Mouse (Mus musculus) G1E (cell line): Measurements from ENCODE around the gene Sptan1. TPM values are rescaled to one million over a fixed set of nuclear protein-coding genes. Genes with fewer than 3 reads are reported as not detected.

Experiments
- ATAC-seq: 2 replicates; pipeline ENCODE4 v1.8.0; 2016; ENCODE audit warnings: mild to moderate bottlenecking; ENCODE audit not compliant: insufficient number of reproducible peaks, poor library complexity, low FRiP score, severe bottlenecking; ENCODE audit errors: extremely low read depth
- DNase-seq: peaks from one replicate; pipeline ENCODE4 v3.0.0; 2012; ENCODE audit warnings: low spot score
- H3K27me3 ChIP-seq: 2 replicates; pipeline ENCODE4 v1.6.1; 2012; ENCODE audit warnings: mild to moderate bottlenecking, low read length, inconsistent platforms; ENCODE audit not compliant: insufficient read depth
- H3K36me3 ChIP-seq: replicated peaks from 2 replicates; pipeline ENCODE3; 2012; ENCODE audit warnings: mild to moderate bottlenecking, inconsistent platforms
- H3K4me1 ChIP-seq: 2 replicates; pipeline ENCODE4 v1.6.1; 2012; ENCODE audit warnings: low read depth, low read length, inconsistent platforms, mixed read lengths; ENCODE audit not compliant: insufficient read depth
- H3K4me3 ChIP-seq: 2 replicates; pipeline ENCODE4 v1.5.1; 2012; ENCODE audit warnings: low read depth, mild to moderate bottlenecking, inconsistent platforms, low read length, moderate library complexity, mixed read lengths
- H3K9me3 ChIP-seq: replicated peaks from 2 replicates; pipeline ENCODE4 v1.6.1; 2012; ENCODE audit warnings: inconsistent platforms
- CTCF ChIP-seq: IDR thresholded peaks from 2 replicates; pipeline ENCODE4 v1.5.1; 2012; ENCODE audit warnings: low read depth, low read length, inconsistent platforms, mixed read lengths
- GATA1 ChIP-seq: IDR thresholded peaks from 2 replicates; pipeline ENCODE4 v1.6.1; 2012; ENCODE audit warnings: borderline replicate concordance, low read length, inconsistent platforms, mixed read lengths
- GATA2 ChIP-seq: IDR thresholded peaks from 2 replicates; pipeline ENCODE4 v1.6.1; 2012; ENCODE audit warnings: low read depth, low read length, inconsistent platforms, borderline replicate concordance
- POLR2AphosphoS5 ChIP-seq: IDR thresholded peaks from 2 replicates; pipeline ENCODE4 v1.6.1; 2012; ENCODE audit warnings: low read depth, low read length, inconsistent platforms; ENCODE audit not compliant: insufficient replicate concordance
- TAL1 ChIP-seq: conservative IDR thresholded peaks from 2 replicates; pipeline ENCODE4 v1.6.1; 2012; ENCODE audit warnings: low read depth, low read length, inconsistent platforms, mixed read lengths
- polyA plus RNA-seq: library from polyadenylated mRNA; stranded (reverse); fragments of >175 nt; gene quantifications from 2 replicates; pipeline ENCODE4 v1.2.3, GENCODE M21; 2012
- total RNA-seq, 2 experiments: library from RNA; stranded (forward) in 1 of 2; stranded (reverse) in 1 of 2; fragments of 200-1000 nt in 1 of 2; fragments of >200 nt in 1 of 2; fragmentation: Nextera tagmentation in 1 of 2; gene quantifications; 2 replicates each; pipeline ENCODE4 v1.2.3; 2014 to 2017

The Sptan1 gene
- total and polyA plus RNA-seq, 3 experiments, result 9.3 to 53.2 (median 25.7) TPM

GRCm38 (mm10) chr2:29940073-29940472, 25.3 kb upstream of the Sptan1 start:
- Histone ChIP-seq H3K27me3 (no peaks in the 10 kb centered on the region), H3K36me3 (peaks cover 87% of the 10 kb centered on the region), H3K9me3 (no peaks in the 10 kb centered on the region), H3K4me1 (peaks cover 12% of the 10 kb centered on the region), H3K4me3 (no peak overlapping the region)
- no peak for TF ChIP-seq TAL1
- TF ChIP-seq POLR2AphosphoS5, result no peak
- no peak for TF ChIP-seq CTCF
- TF ChIP-seq GATA1, result no peak
- no peak for TF ChIP-seq GATA2
- no peak for ATAC-seq
- no peak for DNase-seq

- H3K27me3 ChIP-seq, result no peaks in the 10 kb centered on the region
Observed at GRCm38 (mm10) chr2:29940826-29941225, 24.5 kb upstream of the Sptan1 start.

GRCm38 (mm10) chr2:29944723-29945122, 20.6 kb upstream of the Sptan1 start:
- Histone ChIP-seq H3K9me3 (no peaks in the 10 kb centered on the region), H3K36me3 (peaks cover 95% of the 10 kb centered on the region), H3K4me1 (no peaks in the 10 kb centered on the region), H3K4me3 (no peak overlapping the region), H3K27me3 (no peaks in the 10 kb centered on the region)
- no peak for TF ChIP-seq GATA1
- no peak for TF ChIP-seq POLR2AphosphoS5
- TF ChIP-seq TAL1, result no peak
- TF ChIP-seq GATA2, result no peak
- TF ChIP-seq CTCF, result no peak
- ATAC-seq (no peak), DNase-seq (no peak)

More at GRCm38 (mm10) chr2:29940826-29941225, 24.5 kb upstream of the Sptan1 start:
- Histone ChIP-seq H3K4me3 (no peak overlapping the region), H3K4me1 (peaks cover 11% of the 10 kb centered on the region), H3K36me3 (peaks cover 95% of the 10 kb centered on the region), H3K9me3 (no peaks in the 10 kb centered on the region)
- TF ChIP-seq CTCF, result no peak
- TF ChIP-seq GATA1, result no peak
- no peak for TF ChIP-seq POLR2AphosphoS5
- TF ChIP-seq GATA2, result no peak
- no peak for TF ChIP-seq TAL1
- no peak for ATAC-seq
- DNase-seq, result no peak

- no peaks in the 10 kb centered on the region for H3K9me3 ChIP-seq
- no peak overlapping the region for H3K4me3 ChIP-seq
- H3K27me3 ChIP-seq, result no peaks in the 10 kb centered on the region
- peaks cover 90% of the 10 kb centered on the region for H3K36me3 ChIP-seq
- no peak for ATAC-seq
- H3K4me1 ChIP-seq, result no peaks in the 10 kb centered on the region
- TF ChIP-seq CTCF (no peak), POLR2AphosphoS5 (no peak), GATA1 (no peak), TAL1 (no peak), GATA2 (no peak)
- no peak for DNase-seq
Observed at GRCm38 (mm10) chr2:29948896-29949295, 16.5 kb upstream of the Sptan1 start.

- H3K4me1 ChIP-seq, result peaks cover 14% of the 10 kb centered on the region
- H3K9me3 ChIP-seq, result no peaks in the 10 kb centered on the region
- H3K4me3 ChIP-seq, result no peak overlapping the region
- ATAC-seq, result no peak
- H3K36me3 ChIP-seq, result peaks cover 49% of the 10 kb centered on the region
- no peak for DNase-seq
- peaks cover 25% of the 10 kb centered on the region for H3K27me3 ChIP-seq
- TF ChIP-seq GATA1 (no peak), GATA2 (no peak), CTCF (no peak), POLR2AphosphoS5 (no peak), TAL1 (no peak)
Observed at GRCm38 (mm10) chr2:29961246-29961645, 4.1 kb upstream of the Sptan1 start.

GRCm38 (mm10) chr2:29964354-29965249, 758 bp upstream of the Sptan1 start:
- peaks cover 50% of the 10 kb centered on the region for H3K27me3 ChIP-seq
- TF ChIP-seq GATA1, result no peak
- TF ChIP-seq GATA2, result no peak
- TF ChIP-seq TAL1, result no peak
- TF ChIP-seq CTCF, result no peak
- no peak for TF ChIP-seq POLR2AphosphoS5

GRCm38 (mm10) chr2:29965906-29966305, 546 bp downstream of the Sptan1 start:
- Histone ChIP-seq H3K36me3 (peaks cover 5% of the 10 kb centered on the region), H3K4me1 (peaks cover 14% of the 10 kb centered on the region), H3K4me3 (peak overlapping the region; percentile 74), H3K27me3 (peaks cover 60% of the 10 kb centered on the region), H3K9me3 (no peaks in the 10 kb centered on the region)
- no peak for TF ChIP-seq TAL1
- ATAC-seq (no peak), DNase-seq (no peak)

More at GRCm38 (mm10) chr2:29964354-29965249, 758 bp upstream of the Sptan1 start:
- ATAC-seq (no peak), DNase-seq (peak; percentile 7)
- Histone ChIP-seq H3K4me3 (peak overlapping the region; percentile 74), H3K9me3 (no peaks in the 10 kb centered on the region), H3K4me1 (peaks cover 14% of the 10 kb centered on the region), H3K36me3 (peaks cover 17% of the 10 kb centered on the region)
